Mouse (Mus musculus) frontal cortex, adult (tissue): ENCODE data around the gene Tmem25.
"Not testable (repeated sequence)": the region's sequence is repeated elsewhere in the genome, so short reads cannot be mapped to it uniquely, and the experiment has no call there.

Experiments
- ATAC-seq: cut with Nextera tagmentation; 2 replicates; pipeline ENCODE4 v1.9.2; 2017; ENCODE audit warnings: mild to moderate bottlenecking, moderate library complexity, mixed read lengths; ENCODE audit not compliant: low TSS enrichment

Gene Tmem25

DNA sequence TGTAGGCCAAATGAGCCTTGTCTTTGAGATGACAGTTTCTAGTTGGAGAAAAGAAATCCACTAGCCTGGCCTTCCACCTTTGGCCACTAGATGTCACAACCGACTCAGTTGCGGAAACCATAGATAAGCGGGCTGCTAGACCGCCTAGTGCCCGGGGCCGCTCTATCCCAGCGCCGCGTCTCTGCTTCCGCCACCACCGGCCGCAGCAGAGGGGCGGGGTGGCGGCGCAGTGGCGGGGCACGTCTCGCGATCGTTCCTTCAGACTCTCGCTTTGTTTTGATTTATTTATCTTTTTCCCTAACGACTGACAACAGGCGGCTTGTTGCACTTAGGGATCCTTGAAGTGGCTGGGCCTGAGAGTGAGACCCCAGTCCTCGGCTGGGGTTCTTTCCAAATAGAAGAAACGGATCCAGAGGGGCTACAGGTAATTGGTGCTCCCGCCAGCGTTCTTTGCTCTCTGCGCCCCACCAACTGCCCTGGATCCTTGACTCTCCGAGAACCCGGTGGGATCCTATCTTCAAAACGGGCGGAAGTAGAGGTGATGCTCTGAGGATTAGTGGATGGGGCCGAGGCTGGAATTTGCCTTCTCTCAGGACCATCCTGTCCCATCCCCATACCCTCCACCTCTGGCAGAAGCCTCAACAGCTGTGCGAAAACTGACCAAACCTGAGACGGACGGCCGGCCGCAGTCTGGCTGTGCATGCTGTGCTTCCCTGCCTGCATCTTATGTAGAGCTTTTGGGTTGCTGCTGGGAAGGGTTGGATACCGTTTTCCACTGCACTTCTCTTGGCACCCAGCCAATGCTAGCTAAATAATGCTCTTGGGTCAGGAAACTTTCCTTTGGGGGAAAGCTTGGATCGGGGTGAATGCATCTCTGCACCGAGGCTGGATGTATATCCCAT is 26.1 kb downstream of the Tmem25 start:
- ATAC-seq: peak; percentile 99

DNA sequence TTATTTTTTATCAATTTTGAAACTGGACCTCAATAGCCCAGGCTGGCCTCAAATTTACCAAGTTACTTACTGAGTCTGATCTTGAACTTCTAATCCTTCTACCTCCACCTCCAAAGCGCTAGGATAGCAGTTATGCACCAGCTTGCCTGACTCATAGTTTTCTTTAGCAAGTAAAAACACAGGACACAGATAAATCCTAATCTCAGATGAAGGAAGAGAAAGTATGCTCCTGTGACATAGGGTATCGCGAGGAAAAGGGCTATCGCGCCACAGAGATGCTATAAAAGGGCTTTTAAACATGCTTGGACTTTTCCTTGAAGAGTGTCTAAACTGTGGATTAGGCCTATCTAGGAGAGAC is 26.7 kb downstream of the Tmem25 start:
- ATAC-seq: no peak

DNA sequence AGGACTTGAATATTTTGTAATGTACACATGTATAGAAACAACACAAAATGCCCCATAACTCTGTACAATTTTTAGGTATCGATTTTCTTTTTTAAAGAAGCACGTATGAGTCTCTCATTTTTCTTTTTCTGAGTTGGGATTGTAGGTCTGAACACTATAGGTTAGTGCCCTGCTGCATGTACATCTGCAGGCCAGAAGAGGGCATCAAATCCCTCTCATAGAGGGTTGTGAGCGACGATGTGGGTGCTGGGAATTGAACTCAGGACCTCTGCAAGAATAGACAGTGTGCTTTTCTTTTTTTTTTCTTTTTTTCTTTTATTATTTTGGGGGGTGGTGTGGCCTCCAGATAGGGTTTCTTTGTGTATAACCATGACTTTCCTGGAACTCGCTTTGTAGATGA is 27.7 kb downstream of the Tmem25 start:
- ATAC-seq: no peak

DNA sequence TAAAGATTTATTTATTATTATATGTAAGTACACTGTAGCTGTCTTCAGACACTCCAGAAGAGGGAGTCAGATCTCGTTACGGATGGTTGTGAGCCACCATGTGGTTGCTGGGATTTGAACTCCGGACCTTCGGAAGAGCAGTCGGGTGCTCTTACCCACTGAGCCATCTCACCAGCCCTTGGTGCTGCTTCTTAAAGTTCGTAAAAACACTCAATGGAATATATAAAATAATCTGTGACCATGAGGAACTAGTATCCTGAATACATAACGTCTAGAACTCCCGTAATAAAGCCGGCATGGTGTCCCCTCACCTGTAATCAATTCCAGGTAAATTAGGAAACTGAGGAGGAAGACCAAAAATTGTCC is 31.1 kb downstream of the Tmem25 start:
- ATAC-seq: not testable (repeated sequence)

DNA sequence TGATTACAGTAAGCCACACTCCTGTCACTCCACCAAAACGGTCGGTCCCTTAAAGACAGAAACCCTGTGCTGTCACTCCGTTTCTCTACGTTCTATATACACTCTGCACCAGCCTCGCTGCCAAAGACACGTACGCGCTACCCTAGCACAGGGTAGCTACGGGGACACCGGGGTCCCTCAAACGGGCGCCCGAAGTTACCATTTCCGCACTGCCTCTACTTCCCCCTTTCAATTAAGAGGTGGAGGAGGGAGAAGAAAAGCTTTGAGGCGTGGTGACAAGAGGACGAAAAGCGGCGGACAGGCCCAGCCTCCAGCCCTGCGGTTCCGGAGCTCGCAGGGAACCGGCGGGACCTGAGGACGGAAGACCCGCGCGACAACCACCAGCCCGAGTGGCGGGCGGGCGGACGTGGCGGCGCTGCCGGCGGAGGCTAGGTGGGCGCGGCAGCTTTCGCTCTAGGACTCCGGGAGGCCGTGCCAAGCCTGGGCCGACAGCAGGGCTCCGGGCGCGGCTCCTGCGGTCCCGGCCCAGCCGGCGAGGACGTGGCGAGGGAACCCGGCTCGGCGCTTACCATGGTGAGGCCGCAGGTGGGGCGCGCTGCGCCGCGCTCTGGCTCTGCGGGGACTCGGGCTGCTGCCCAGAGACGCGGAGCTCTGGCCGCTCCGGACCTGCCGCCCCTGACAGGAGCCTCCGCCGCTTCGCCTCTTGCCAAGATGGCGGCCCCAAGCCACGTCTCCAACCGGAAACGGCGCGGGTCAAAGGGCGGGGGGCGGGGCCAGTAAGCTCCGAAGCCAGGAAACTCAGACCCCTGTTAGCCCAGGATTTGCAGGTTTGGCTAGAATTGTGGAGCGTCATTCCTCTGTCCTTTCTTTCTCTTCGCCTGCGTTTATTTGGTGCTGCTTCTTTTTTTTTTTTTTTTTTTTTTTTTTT is 31.7 kb downstream of the Tmem25 start, which contains the start of the genes Arcn1 and Ift46:
Gene Arcn1, minus strand, starts transcription at position 745 of the 928 bp plus-strand sequence.
Gene Ift46, plus strand, starts transcription at position 808 of the 928 bp plus-strand sequence.
- peak; percentile 93 for ATAC-seq

DNA sequence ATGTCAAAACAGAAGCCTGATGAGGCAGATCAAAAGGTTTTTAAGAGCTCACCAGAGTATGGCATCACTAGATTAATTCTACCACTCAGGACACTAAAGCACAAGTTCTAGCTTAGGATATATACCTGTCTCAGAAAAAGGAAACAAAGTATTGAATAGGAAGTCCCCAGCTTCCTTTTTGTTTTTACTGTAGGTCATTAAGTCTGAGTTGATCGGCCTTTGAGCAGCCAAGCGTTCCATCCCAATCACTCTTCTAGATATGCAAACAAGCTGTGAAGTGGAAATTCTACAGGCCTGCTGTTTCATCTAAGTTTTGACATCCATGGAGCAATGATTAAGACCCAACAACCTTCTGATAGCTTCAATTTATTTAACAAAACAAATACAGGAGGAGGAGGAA is 38.2 kb downstream of the Tmem25 start:
- ATAC-seq: no peak

DNA sequence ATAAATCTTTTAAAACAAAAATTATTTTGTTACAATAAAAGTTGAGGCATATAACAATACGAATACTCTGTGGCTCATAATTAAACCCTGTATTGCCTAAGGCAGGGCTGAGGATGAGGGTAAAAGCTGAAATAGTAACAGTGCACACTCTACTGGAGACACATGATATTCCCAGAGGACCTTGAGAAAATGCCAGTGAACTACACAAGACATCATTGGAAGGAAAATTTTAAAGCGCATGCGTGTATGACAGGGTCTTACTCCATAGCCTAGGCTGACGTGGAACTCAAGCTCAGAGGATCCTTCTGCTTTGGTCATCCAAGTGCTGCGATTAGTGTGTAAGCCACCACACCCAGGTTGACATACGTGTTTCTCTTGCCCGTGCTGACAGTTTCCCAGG is 50.6 kb downstream of the Tmem25 start:
- ATAC-seq: no peak

DNA sequence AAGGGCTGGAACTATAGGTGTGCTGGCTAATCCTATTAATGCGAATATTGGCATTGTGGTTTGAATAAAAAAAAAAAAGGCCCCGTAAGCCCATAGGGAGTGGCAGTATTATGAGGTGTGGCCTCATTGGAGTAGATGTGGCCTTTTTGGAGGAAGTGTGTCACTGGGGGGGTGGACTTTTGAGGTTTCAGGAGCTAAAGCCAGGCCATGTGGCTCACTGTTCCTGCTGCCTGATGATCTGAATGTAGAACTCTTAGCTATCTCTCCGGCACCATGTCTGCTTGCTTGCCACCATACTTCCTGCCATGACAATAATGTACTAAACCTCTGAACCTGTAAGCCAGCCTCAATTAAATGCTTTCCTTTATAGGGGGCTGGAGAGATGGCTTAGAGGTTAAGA is 51.8 kb downstream of the Tmem25 start:
- ATAC-seq: no peak

DNA sequence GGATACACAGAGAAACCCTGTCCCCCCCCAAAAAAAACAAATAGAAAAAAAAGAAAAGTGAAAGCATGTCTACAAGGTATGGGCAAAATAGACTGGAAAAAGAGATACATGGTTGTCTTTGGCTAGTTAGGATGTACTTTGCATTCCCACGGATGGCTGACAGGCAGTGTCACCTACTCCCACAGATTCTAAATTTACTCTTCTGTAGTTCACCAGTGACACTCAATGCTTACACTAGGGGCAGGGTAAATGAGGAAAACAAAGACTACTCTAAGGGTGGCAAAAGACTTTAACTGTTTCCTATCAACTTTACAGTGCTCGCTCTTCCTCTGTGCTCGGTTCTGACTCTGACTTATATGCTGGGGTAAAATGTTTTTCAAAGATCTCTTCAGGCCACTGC is 52.4 kb downstream of the Tmem25 start:
- peak; percentile 70; the same call in 1 of the 2 replicates for ATAC-seq

DNA sequence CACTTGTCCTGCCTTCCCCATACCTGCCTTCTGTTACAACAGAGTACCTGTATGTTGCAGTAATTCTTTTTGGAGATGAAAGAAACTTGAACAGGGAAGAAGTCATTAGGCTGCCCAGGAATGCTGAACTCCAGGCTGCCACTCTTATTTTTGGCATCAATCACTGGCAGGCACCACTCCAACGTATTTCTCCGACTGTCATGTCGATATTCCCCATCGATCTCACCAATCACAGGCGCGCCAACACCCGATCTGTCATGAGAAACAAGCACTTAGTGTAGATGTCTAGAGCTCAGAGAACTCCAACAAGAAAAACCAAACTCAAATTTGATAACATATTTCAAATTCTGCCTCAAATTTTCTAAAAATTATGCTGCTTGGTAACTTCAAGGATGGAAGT is 53.7 kb downstream of the Tmem25 start:
- no peak for ATAC-seq
